Mouse (Mus musculus) embryonic fibroblast, embryonic 13.5 days (primary cell): ENCODE measurements around the gene Zfyve28. TPM values are rescaled to one million over a fixed set of nuclear protein-coding genes. Genes with fewer than 3 reads are reported as not detected.

Experiments used
- H3K27ac ChIP-seq: 2 replicates; pipeline ENCODE4 v1.5.1; 2012; ENCODE audit warnings: low read length, control low read depth, inconsistent platforms; ENCODE audit not compliant: insufficient read depth
- H3K4me1 ChIP-seq: 2 replicates; pipeline ENCODE4 v1.6.1; 2011; ENCODE audit warnings: low read length; ENCODE audit not compliant: control insufficient read depth, insufficient read depth
- H3K4me3 ChIP-seq: 2 replicates; pipeline ENCODE4 v1.5.1; 2011; ENCODE audit warnings: mild to moderate bottlenecking, control low read depth, low read length; ENCODE audit not compliant: insufficient read depth
- CTCF ChIP-seq: IDR thresholded peaks from 2 replicates; pipeline ENCODE4 v1.5.1; 2011; ENCODE audit warnings: mild to moderate bottlenecking, control low read depth, low read length, moderate library complexity, borderline replicate concordance; ENCODE audit not compliant: insufficient read depth
- POLR2A ChIP-seq: IDR thresholded peaks from 2 replicates; pipeline ENCODE4 v1.6.1; 2011; ENCODE audit warnings: low read depth, mild to moderate bottlenecking, control low read depth, low read length, moderate library complexity
- polyA plus RNA-seq: library from polyadenylated mRNA; stranded (reverse); fragments of >200 nt; gene quantifications from 2 replicates; pipeline ENCODE4 v1.2.4, GENCODE M21; 2011; ENCODE audit warnings: low read depth; ENCODE audit not compliant: missing spikeins, insufficient read length

Gene Zfyve28
- 0.62 and 1.0 TPM in 2 replicates for polyA plus RNA-seq

- Histone ChIP-seq H3K4me1 (no peaks in the 10 kb centered on the region), H3K27ac (no peak within 1 kb of the TSS), H3K4me3 (peak within 1 kb of the TSS; percentile 38)
- TF ChIP-seq CTCF: no peak
- TF ChIP-seq POLR2A: no peak
Measured at GRCm38 (mm10) chr5:34288154-34288716, at the start of gene Zfyve28, which contains the start of gene Cfap99. Zfyve28 (minus strand) TSS chr5:34288449. Cfap99 (plus strand) TSS chr5:34288600.

GRCm38 (mm10) chr5:34336775-34337450 lies 48.7 kb upstream of the Zfyve28 start:
- peak overlapping the region; percentile 92 for H3K4me3 ChIP-seq
- no peak for TF ChIP-seq CTCF
- peak; percentile 27 for TF ChIP-seq POLR2A
- H3K27ac ChIP-seq: peak overlapping the region; percentile 90
- no peaks in the 10 kb centered on the region; the same call in 1 of the 2 replicates for H3K4me1 ChIP-seq

- TF ChIP-seq POLR2A (peak; percentile 98), CTCF (no peak)
- H3K27ac ChIP-seq: peak within 1 kb of the TSS; percentile 90
- H3K4me3 ChIP-seq: peak within 1 kb of the TSS; percentile 92
- H3K4me1 ChIP-seq: no peaks in the 10 kb centered on the region; the same call in 1 of the 2 replicates
Measured at GRCm38 (mm10) chr5:34336097-34336774, 48.0 kb upstream of the Zfyve28 start, which contains the start of gene Rnf4. Rnf4 (plus strand) TSS chr5:34336289.

GRCm38 (mm10) chr5:34335539-34336096 lies 47.4 kb upstream of the Zfyve28 start:
- no peak for TF ChIP-seq CTCF
- TF ChIP-seq POLR2A: no peak; the same call in 1 of the 2 replicates
- H3K27ac ChIP-seq: peak overlapping the region; percentile 77
- no peaks in the 10 kb centered on the region; the same call in 1 of the 2 replicates for H3K4me1 ChIP-seq
- H3K4me3 ChIP-seq: peak overlapping the region; percentile 66

- no peak for TF ChIP-seq POLR2A
- TF ChIP-seq CTCF: no peak
- H3K27ac ChIP-seq: no peak overlapping the region
- no peaks in the 10 kb centered on the region; the same call in 1 of the 2 replicates for H3K4me1 ChIP-seq
- H3K4me3 ChIP-seq: no peak overlapping the region
Measured at GRCm38 (mm10) chr5:34334081-34334480, 45.8 kb upstream of the Zfyve28 start.

- H3K4me3 ChIP-seq: no peak overlapping the region
- no peak overlapping the region for H3K27ac ChIP-seq
- H3K4me1 ChIP-seq: no peaks in the 10 kb centered on the region
- TF ChIP-seq CTCF: no peak
- no peak for TF ChIP-seq POLR2A
Measured at GRCm38 (mm10) chr5:34330136-34330535, 41.9 kb upstream of the Zfyve28 start.

GRCm38 (mm10) chr5:34326875-34327576 lies 38.8 kb upstream of the Zfyve28 start:
- no peak for TF ChIP-seq CTCF
- TF ChIP-seq POLR2A: no peak
- H3K4me3 ChIP-seq: no peak overlapping the region
- H3K4me1 ChIP-seq: no peaks in the 10 kb centered on the region
- H3K27ac ChIP-seq: peak overlapping the region; percentile 74

- no peak for TF ChIP-seq CTCF
- TF ChIP-seq POLR2A: 0 out of 2 replicates have a peak, but pooled peaks have one; percentile 33
- no peak overlapping the region for H3K4me3 ChIP-seq
- peak overlapping the region; percentile 74 for H3K27ac ChIP-seq
- H3K4me1 ChIP-seq: no peaks in the 10 kb centered on the region
Measured at GRCm38 (mm10) chr5:34326249-34326691, 38.0 kb upstream of the Zfyve28 start.

GRCm38 (mm10) chr5:34325286-34325685 lies 37.0 kb upstream of the Zfyve28 start:
- Histone ChIP-seq H3K27ac (no peak overlapping the region), H3K4me1 (no peaks in the 10 kb centered on the region), H3K4me3 (no peak overlapping the region)
- no peak for TF ChIP-seq CTCF
- no peak for TF ChIP-seq POLR2A
